Comparison of ENCODE assay signal across 29 mouse cellular contexts in genomic region chr7:128374156-128374555, GRCm38 (mm10). TPM values are rescaled to one million over a fixed set of nuclear protein-coding genes. Genes with fewer than 3 reads are reported as not detected.
DNase-seq lines count a peak whose midpoint lies in the region; ATAC-seq and TF ChIP-seq lines count a peak whose summit lies in the region.
"Had no signal": no experiment of that assay in that cellular context is flagged by ENCODE, and none has a peak within 500 bp of the region (broad histone marks: within the 10 kb centered on the region; RNA-seq: fewer than 3 reads in every experiment).

No protein-coding gene starts in this region.

- TF ChIP-seq CTCF in stomach, postnatal 0 days (IDR thresholded peaks at IDR 0.05; ENCODE audit: low read depth): no peak

- ATAC-seq in CD4-positive, CD25-positive, alpha-beta regulatory T cell, adult 4 months: peak; percentile 60
- ATAC-seq in inflammation-experienced regulatory T-cells, adult 6 months: peak; percentile 29
- no peak for ATAC-seq in stomach, postnatal 0 days (ENCODE audit: low FRiP score, low TSS enrichment)
- ATAC-seq: forebrain, embryonic 13.5 days; hindbrain, embryonic 16.5 days; intestine, embryonic 16.5 days; Patski had no signal

- no peak overlapping the region for H3K4me2 ChIP-seq in stomach, postnatal 0 days (replicated peaks; ENCODE audit: low read depth)
- H3K4me2 ChIP-seq: embryonic facial prominence, embryonic 15.5 days; forebrain, embryonic 13.5 days; limb, embryonic 12.5 days; liver, embryonic 15.5 days; lung, embryonic 14.5 days; neural tube, embryonic 13.5 days had no signal

- H3K27ac ChIP-seq in stomach, postnatal 0 days (replicated peaks): no peak overlapping the region
- H3K27ac ChIP-seq: embryonic facial prominence, embryonic 10.5 days; embryonic facial prominence, embryonic 15.5 days; forebrain, embryonic 13.5 days; kidney, postnatal 0 days; limb, embryonic 12.5 days; liver, embryonic 15.5 days; midbrain, embryonic 10.5 days; neural tube, embryonic 13.5 days had no signal

- TF ChIP-seq EP300 in stomach, postnatal 0 days (optimal IDR thresholded peaks at IDR 0.05): no peak

- H3K9ac ChIP-seq in stomach, postnatal 0 days (ENCODE audit: low read length): no peak overlapping the region
- H3K9ac ChIP-seq: embryonic facial prominence, embryonic 15.5 days; forebrain, embryonic 13.5 days; limb, embryonic 12.5 days; liver, embryonic 15.5 days; lung, embryonic 14.5 days; neural tube, embryonic 13.5 days had no signal

- no peaks in the 10 kb centered on the region for H3K27me3 ChIP-seq in stomach, postnatal 0 days (ENCODE audit: control insufficient read depth, insufficient read depth, low read length)
- H3K27me3 ChIP-seq: embryonic facial prominence, embryonic 15.5 days; forebrain, embryonic 13.5 days; limb, embryonic 12.5 days; liver, embryonic 15.5 days; neural tube, embryonic 13.5 days; Patski had no signal

- H3K4me1 ChIP-seq in stomach, postnatal 0 days (replicated peaks; ENCODE audit: control insufficient read depth, insufficient read depth): no peaks in the 10 kb centered on the region
- H3K4me1 ChIP-seq: embryonic facial prominence, embryonic 10.5 days; embryonic facial prominence, embryonic 15.5 days; forebrain, embryonic 13.5 days; limb, embryonic 12.5 days; midbrain, embryonic 10.5 days; neural tube, embryonic 13.5 days had no signal

- no peak overlapping the region for H3K4me3 ChIP-seq in stomach, postnatal 0 days (ENCODE audit: low read depth, low read length)
- H3K4me3 ChIP-seq: embryonic facial prominence, embryonic 10.5 days; embryonic facial prominence, embryonic 15.5 days; forebrain, embryonic 13.5 days; limb, embryonic 12.5 days; liver, embryonic 15.5 days; midbrain, embryonic 10.5 days; myocyte; neural tube, embryonic 13.5 days had no signal

- 84% methylated on average over 11 of the region's 11 CpGs for WGBS in stomach, postnatal 0 days

- H3K36me3 ChIP-seq in stomach, postnatal 0 days (ENCODE audit: control insufficient read depth, insufficient read depth, low read length): no peaks in the 10 kb centered on the region
- H3K36me3 ChIP-seq: embryonic facial prominence, embryonic 10.5 days; embryonic facial prominence, embryonic 15.5 days; limb, embryonic 12.5 days had no signal

- H3K9me3 ChIP-seq in stomach, postnatal 0 days (ENCODE audit: control insufficient read depth, low read length): no peaks in the 10 kb centered on the region
- H3K9me3 ChIP-seq: embryonic facial prominence, embryonic 10.5 days; embryonic facial prominence, embryonic 15.5 days; liver, embryonic 15.5 days had no signal

- intact Hi-C loops in left cerebral cortex, postnatal 14 days (cut with DNase I): no loop called here

- DNase-seq in CD4-positive helper T cell, adult 2 months (ENCODE audit: low read depth, low spot score): peak; percentile 82
- peak; percentile 64 for DNase-seq in thymus, postnatal 25 days
- no peak for DNase-seq in left cerebral cortex, postnatal 14 days (ENCODE audit: low spot score in 2 of 2)
- DNase-seq in stomach, postnatal 0 days (ENCODE audit: low spot score): no peak
- DNase-seq in layer of hippocampus, postnatal 36 days: no peak
- DNase-seq: adrenal gland, postnatal 36 days; cerebellum, adult 2 months; cerebellum, postnatal 14 days; gastrocnemius, postnatal 14 days; heart, postnatal 14 days; kidney, adult 8-10 months; kidney, postnatal 4 days; lung, embryonic 14.5 days; lung, postnatal 14 days; right cerebral cortex, postnatal 25 days had no signal

RNA-seq across cellular contexts. Expression of gene Rgs10, which starts 44.4 kb away (rescaled TPM):
- polyA plus RNA-seq in CD4-positive, CD25-positive, alpha-beta regulatory T cell, adult 4 months (2017; shearing (Covaris generic)): 100 to 1,000 TPM; 541 to 576 TPM
- 100 to 1,000 TPM in 2 of 3 experiments, 10 to 100 TPM in 1; 53.2 to 448 (median 275) TPM for polyA plus RNA-seq in inflammation-experienced regulatory T-cells, adult 6 months (2017; shearing (Covaris generic))
- 10 to 100 TPM; 47.2 to 48.8 TPM for total RNA-seq in left cerebral cortex, postnatal 14 days (2021)
- polyA plus RNA-seq in stomach, postnatal 0 days (2015; fragmentation: Nextera tagmentation; extraction: Ambion mirVana): 24.5 and 28.9 TPM in 2 replicates
- total RNA-seq in layer of hippocampus, postnatal 36 days (2021): 10 to 100 TPM; 44.3 to 47.8 TPM

Comparison
In these comparisons a context has a peak if more than half of its experiments do, and no peak if none do; other contexts are left out.
1. DNase-seq: peak in CD4-positive helper T cell, adult 2 months (single experiment) and thymus, postnatal 25 days (single experiment); none in left cerebral cortex, postnatal 14 days (0 of 2), stomach, postnatal 0 days (single experiment) and layer of hippocampus, postnatal 36 days (0 of 2).